Mouse (Mus musculus) embryonic facial prominence, embryonic 13.5 days (tissue): ENCODE measurements around the gene Klhl6. TPM values are rescaled to one million over a fixed set of nuclear protein-coding genes. Genes with fewer than 3 reads are reported as not detected.
"Not testable (repeated sequence)": the region's sequence is repeated elsewhere in the genome, so short reads cannot be mapped to it uniquely, and the experiment has no call there.

Source experiments
- ATAC-seq: fragments of 200-750 bp; cut with Nextera tagmentation; 2 replicates; pipeline ENCODE4 v1.8.0; 2017; ENCODE audit warnings: low read depth; ENCODE audit not compliant: insufficient number of reproducible peaks, insufficient read depth, low FRiP score, low TSS enrichment
- H3K27ac ChIP-seq: fragments of 300-500 bp; sonication (generic); 2 replicates; pipeline ENCODE4 v1.5.1; 2015; ENCODE audit warnings: moderate library complexity, mild to moderate bottlenecking, inconsistent platforms
- H3K27me3 ChIP-seq: fragments of 300-500 bp; sonication (generic); 2 replicates; pipeline ENCODE4 v1.6.1; 2015; ENCODE audit warnings: mild to moderate bottlenecking, inconsistent platforms
- H3K36me3 ChIP-seq: fragments of 300-500 bp; sonication (generic); 2 replicates; pipeline ENCODE4 v1.6.1; 2015; ENCODE audit warnings: mild to moderate bottlenecking, inconsistent platforms
- H3K4me1 ChIP-seq: fragments of 300-500 bp; sonication (generic); 2 replicates; pipeline ENCODE4 v1.6.1; 2015; ENCODE audit warnings: inconsistent platforms
- H3K4me2 ChIP-seq: fragments of 300-500 bp; sonication (generic); 2 replicates; pipeline ENCODE4 v1.6.1; 2015; ENCODE audit warnings: moderate library complexity, mild to moderate bottlenecking, inconsistent platforms
- H3K4me3 ChIP-seq: fragments of 300-500 bp; sonication (generic); 2 replicates; pipeline ENCODE4 v1.5.1; 2015; ENCODE audit warnings: mild to moderate bottlenecking, inconsistent platforms
- H3K9ac ChIP-seq: fragments of 300-500 bp; sonication (generic); 2 replicates; pipeline ENCODE4 v1.6.1; 2015; ENCODE audit warnings: mild to moderate bottlenecking, inconsistent platforms
- H3K9me3 ChIP-seq: fragments of 300-500 bp; sonication (generic); 2 replicates; pipeline ENCODE4 v1.6.1; 2016; ENCODE audit warnings: inconsistent platforms
- WGBS: fragments of 180-500 bp; shearing (Covaris S2); methylation state at CpG from one replicate; pipeline ENCODE4 v1.1.7; 2015; ENCODE audit warnings: mixed read lengths; 5-methylcytosine and 5-hydroxymethylcytosine counted together
- polyA plus RNA-seq: library from polyadenylated mRNA; unstranded; fragments of >200 nt; fragmentation: Nextera tagmentation; extraction: Ambion mirVana; gene quantifications from 2 replicates; pipeline ENCODE4 v1.2.1, GENCODE M21; 2015

Gene Klhl6
- 6.5 and 8.0 TPM in 2 replicates for polyA plus RNA-seq

- no peak within 1 kb of the TSS for H3K9ac ChIP-seq
- no peak within 1 kb of the TSS for H3K27ac ChIP-seq
- no peaks in the 10 kb centered on the region for H3K9me3 ChIP-seq
- H3K4me2 ChIP-seq = no peak within 1 kb of the TSS
- ATAC-seq = no peak
- 71% methylated on average over 14 of the region's 14 CpGs for WGBS
- H3K36me3 ChIP-seq = no peaks in the 10 kb centered on the region
- no peak within 1 kb of the TSS for H3K4me3 ChIP-seq
- H3K27me3 ChIP-seq = no peaks in the 10 kb centered on the region
- no peaks in the 10 kb centered on the region for H3K4me1 ChIP-seq
These were observed at the start of gene Klhl6 for GRCm38 (mm10) chr16:19982537-19983257. Gene Klhl6, minus strand, starts transcription at chr16:19983037.

- H3K36me3 ChIP-seq, H3K27me3 ChIP-seq, H3K4me3 ChIP-seq, H3K9me3 ChIP-seq, H3K4me1 ChIP-seq, H3K27ac ChIP-seq, ATAC-seq, H3K4me2 ChIP-seq, H3K9ac ChIP-seq: not testable (repeated sequence)
- WGBS = 91% methylated on average over 2 of the region's 4 CpGs
These were observed 44.4 kb upstream of the Klhl6 start for GRCm38 (mm10) chr16:20027241-20027640.

- no peak overlapping the region for H3K27ac ChIP-seq
- no peaks in the 10 kb centered on the region for H3K36me3 ChIP-seq
- no peak overlapping the region for H3K9ac ChIP-seq
- ATAC-seq = no peak
- H3K4me2 ChIP-seq = no peak overlapping the region
- H3K4me1 ChIP-seq = no peaks in the 10 kb centered on the region
- no peaks in the 10 kb centered on the region for H3K27me3 ChIP-seq
- WGBS = 85% methylated on average over 1 of the region's 1 CpGs
- H3K4me3 ChIP-seq = no peak overlapping the region
- no peaks in the 10 kb centered on the region for H3K9me3 ChIP-seq
These were observed 40.0 kb upstream of the Klhl6 start for GRCm38 (mm10) chr16:20022821-20023220.

- Histone ChIP-seq H3K36me3 (no peaks in the 10 kb centered on the region), H3K4me1 (no peaks in the 10 kb centered on the region), H3K9me3 (no peaks in the 10 kb centered on the region), H3K9ac (no peak overlapping the region), H3K4me3 (no peak overlapping the region), H3K27ac (no peak overlapping the region), H3K27me3 (no peaks in the 10 kb centered on the region), H3K4me2 (no peak overlapping the region)
- WGBS = 76% methylated on average over 2 of the region's 2 CpGs
- ATAC-seq = no peak
These were observed 39.0 kb upstream of the Klhl6 start for GRCm38 (mm10) chr16:20021848-20022247.

GRCm38 (mm10) chr16:20012647-20013046, 29.8 kb upstream of the Klhl6 start:
- no peaks in the 10 kb centered on the region for H3K36me3 ChIP-seq
- no peaks in the 10 kb centered on the region for H3K9me3 ChIP-seq
- ATAC-seq = no peak
- no peak overlapping the region for H3K9ac ChIP-seq
- H3K27ac ChIP-seq = no peak overlapping the region
- H3K4me1 ChIP-seq = no peaks in the 10 kb centered on the region
- no peak overlapping the region for H3K4me3 ChIP-seq
- H3K27me3 ChIP-seq = no peaks in the 10 kb centered on the region
- H3K4me2 ChIP-seq = no peak overlapping the region

GRCm38 (mm10) chr16:20006066-20006465, 23.2 kb upstream of the Klhl6 start:
- no peak overlapping the region for H3K4me2 ChIP-seq
- no peak for ATAC-seq
- no peaks in the 10 kb centered on the region for H3K4me1 ChIP-seq
- no peaks in the 10 kb centered on the region for H3K27me3 ChIP-seq
- no peak overlapping the region for H3K9ac ChIP-seq
- WGBS = 50% methylated on average over 1 of the region's 1 CpGs
- H3K4me3 ChIP-seq = no peak overlapping the region
- no peaks in the 10 kb centered on the region for H3K36me3 ChIP-seq
- no peak overlapping the region for H3K27ac ChIP-seq
- no peaks in the 10 kb centered on the region for H3K9me3 ChIP-seq

- H3K27ac ChIP-seq, H3K4me1 ChIP-seq, H3K9me3 ChIP-seq, H3K36me3 ChIP-seq, H3K4me2 ChIP-seq, H3K9ac ChIP-seq, ATAC-seq, H3K4me3 ChIP-seq, H3K27me3 ChIP-seq: not testable (repeated sequence)
- WGBS = 92% methylated on average over 8 of the region's 8 CpGs
These were observed 17.4 kb upstream of the Klhl6 start for GRCm38 (mm10) chr16:20000286-20000685.

- Histone ChIP-seq H3K9ac (no peak overlapping the region), H3K27me3 (no peaks in the 10 kb centered on the region), H3K4me3 (no peak overlapping the region), H3K4me2 (no peak overlapping the region), H3K27ac (peak overlapping the region; percentile 33; the same call in 1 of the 2 replicates), H3K9me3 (no peaks in the 10 kb centered on the region), H3K36me3 (no peaks in the 10 kb centered on the region), H3K4me1 (no peaks in the 10 kb centered on the region)
- WGBS = 81% methylated on average over 7 of the region's 7 CpGs
- no peak for ATAC-seq
These were observed 14.8 kb upstream of the Klhl6 start for GRCm38 (mm10) chr16:19997616-19998015.

GRCm38 (mm10) chr16:19996913-19997312, 14.1 kb upstream of the Klhl6 start:
- WGBS = 10% methylated on average over 6 of the region's 6 CpGs
- not testable (repeated sequence) for H3K36me3 ChIP-seq, H3K4me1 ChIP-seq, H3K9ac ChIP-seq, H3K9me3 ChIP-seq, ATAC-seq, H3K4me3 ChIP-seq, H3K27me3 ChIP-seq, H3K4me2 ChIP-seq, H3K27ac ChIP-seq

- no peaks in the 10 kb centered on the region for H3K27me3 ChIP-seq
- no peak for ATAC-seq
- no peaks in the 10 kb centered on the region for H3K9me3 ChIP-seq
- no peak overlapping the region for H3K27ac ChIP-seq
- H3K9ac ChIP-seq = no peak overlapping the region
- no peak overlapping the region for H3K4me2 ChIP-seq
- no peak overlapping the region for H3K4me3 ChIP-seq
- H3K4me1 ChIP-seq = no peaks in the 10 kb centered on the region
- no peaks in the 10 kb centered on the region for H3K36me3 ChIP-seq
These were observed 13.0 kb upstream of the Klhl6 start for GRCm38 (mm10) chr16:19995818-19996217.

- H3K4me1 ChIP-seq = no peaks in the 10 kb centered on the region
- no peak overlapping the region for H3K4me2 ChIP-seq
- ATAC-seq = no peak
- 87% methylated on average over 3 of the region's 3 CpGs for WGBS
- H3K9me3 ChIP-seq = no peaks in the 10 kb centered on the region
- H3K4me3 ChIP-seq = no peak overlapping the region
- H3K27me3 ChIP-seq = no peaks in the 10 kb centered on the region
- H3K27ac ChIP-seq = no peak overlapping the region
- no peaks in the 10 kb centered on the region for H3K36me3 ChIP-seq
- no peak overlapping the region for H3K9ac ChIP-seq
These were observed 10.4 kb upstream of the Klhl6 start for GRCm38 (mm10) chr16:19993278-19993677.

GRCm38 (mm10) chr16:19990536-19990935, 7.7 kb upstream of the Klhl6 start:
- no peaks in the 10 kb centered on the region for H3K9me3 ChIP-seq
- H3K27me3 ChIP-seq = no peaks in the 10 kb centered on the region
- no peak overlapping the region for H3K27ac ChIP-seq
- no peaks in the 10 kb centered on the region for H3K4me1 ChIP-seq
- no peak overlapping the region for H3K9ac ChIP-seq
- no peak overlapping the region for H3K4me3 ChIP-seq
- no peak for ATAC-seq
- no peak overlapping the region for H3K4me2 ChIP-seq
- H3K36me3 ChIP-seq = no peaks in the 10 kb centered on the region
